Mouse (Mus musculus) c-Kit-negative CD71-positive TER-119-positive erythroid progenitor cells, embryonic 14.5 days (primary cell): ENCODE results near the gene Mfsd4b3.
"Not testable (repeated sequence)": the region's sequence is repeated elsewhere in the genome, so short reads cannot be mapped to it uniquely, and the experiment has no call there.

ENCODE experiments used
- DNase-seq: peaks from one replicate; pipeline ENCODE4 v3.0.0-alpha.2; 2013; ENCODE audit warnings: low read depth, low spot score

The Mfsd4b3 gene

DNA sequence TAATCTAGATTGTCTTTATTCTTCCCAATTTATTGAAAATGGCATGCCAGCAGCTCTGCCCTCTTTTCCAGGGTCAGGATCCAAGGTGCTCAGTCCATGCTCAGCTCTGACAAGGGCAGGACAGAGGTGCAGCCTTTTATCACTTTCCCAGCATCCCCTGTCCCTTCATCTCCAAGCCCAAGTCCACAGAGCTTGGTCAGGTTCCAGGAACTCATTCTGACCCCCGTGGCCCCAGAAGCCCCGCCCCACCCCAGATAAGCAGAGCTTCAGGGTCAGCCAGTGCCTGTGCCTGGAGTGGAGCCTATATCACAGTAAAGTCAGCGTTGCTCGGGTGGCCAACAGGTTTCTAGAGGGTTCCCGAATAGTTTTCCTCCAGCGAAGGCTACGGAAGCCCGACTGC lies 35.4 kb downstream of the Mfsd4b3 start:
- DNase-seq: not testable (repeated sequence)

DNA sequence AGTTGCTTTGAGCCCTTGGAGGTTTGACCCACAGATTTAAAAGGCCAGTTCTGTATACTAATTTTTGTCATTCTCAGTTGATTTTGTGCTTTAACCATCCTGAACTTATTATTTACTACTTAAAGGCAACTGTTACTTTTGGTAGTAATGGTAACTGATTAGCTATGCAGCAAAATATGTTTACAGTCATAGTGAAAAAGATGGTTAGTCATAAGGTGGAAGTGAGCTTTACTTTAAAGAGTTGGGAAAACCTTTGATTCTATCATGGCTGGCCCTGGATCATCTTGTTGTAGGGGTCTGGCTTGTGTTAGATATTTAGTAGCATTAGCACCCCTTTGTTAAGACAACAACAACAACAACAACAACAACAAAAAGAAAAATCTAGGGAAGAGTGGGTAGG lies 47.3 kb downstream of the Mfsd4b3 start:
- no peak for DNase-seq

DNA sequence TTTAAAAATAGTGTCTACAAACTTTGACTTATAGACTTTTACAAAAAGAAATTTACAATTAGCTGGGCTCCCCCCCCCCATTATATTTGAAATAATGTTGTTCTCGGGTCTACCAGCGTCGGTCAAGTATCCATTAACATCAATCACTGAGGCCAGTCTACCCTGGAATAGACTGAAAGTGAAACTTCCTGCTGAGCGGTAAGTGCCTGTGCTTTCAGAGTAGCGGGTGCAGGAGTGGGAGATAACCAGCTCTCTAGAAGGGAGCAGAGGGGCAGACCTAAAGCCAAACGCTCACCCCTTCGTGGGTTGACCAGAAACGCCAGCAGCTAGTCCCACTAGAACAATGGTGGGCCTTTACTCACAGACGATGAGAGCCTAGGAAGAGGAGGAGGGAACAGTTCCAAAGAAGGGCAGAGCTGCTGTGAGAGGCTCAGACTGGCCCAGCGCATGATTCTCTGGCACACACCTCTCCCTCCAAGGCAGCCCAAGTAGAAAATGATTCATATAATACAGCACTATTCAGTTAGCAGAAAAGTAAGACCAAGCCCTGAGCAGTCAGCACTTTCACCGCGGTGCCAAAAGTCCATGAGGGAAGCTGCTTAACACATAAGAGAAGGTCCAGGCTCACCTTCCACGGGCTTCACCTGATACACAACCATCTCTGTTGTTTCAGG lies 51.0 kb downstream of the Mfsd4b3 start:
- no peak for DNase-seq

DNA sequence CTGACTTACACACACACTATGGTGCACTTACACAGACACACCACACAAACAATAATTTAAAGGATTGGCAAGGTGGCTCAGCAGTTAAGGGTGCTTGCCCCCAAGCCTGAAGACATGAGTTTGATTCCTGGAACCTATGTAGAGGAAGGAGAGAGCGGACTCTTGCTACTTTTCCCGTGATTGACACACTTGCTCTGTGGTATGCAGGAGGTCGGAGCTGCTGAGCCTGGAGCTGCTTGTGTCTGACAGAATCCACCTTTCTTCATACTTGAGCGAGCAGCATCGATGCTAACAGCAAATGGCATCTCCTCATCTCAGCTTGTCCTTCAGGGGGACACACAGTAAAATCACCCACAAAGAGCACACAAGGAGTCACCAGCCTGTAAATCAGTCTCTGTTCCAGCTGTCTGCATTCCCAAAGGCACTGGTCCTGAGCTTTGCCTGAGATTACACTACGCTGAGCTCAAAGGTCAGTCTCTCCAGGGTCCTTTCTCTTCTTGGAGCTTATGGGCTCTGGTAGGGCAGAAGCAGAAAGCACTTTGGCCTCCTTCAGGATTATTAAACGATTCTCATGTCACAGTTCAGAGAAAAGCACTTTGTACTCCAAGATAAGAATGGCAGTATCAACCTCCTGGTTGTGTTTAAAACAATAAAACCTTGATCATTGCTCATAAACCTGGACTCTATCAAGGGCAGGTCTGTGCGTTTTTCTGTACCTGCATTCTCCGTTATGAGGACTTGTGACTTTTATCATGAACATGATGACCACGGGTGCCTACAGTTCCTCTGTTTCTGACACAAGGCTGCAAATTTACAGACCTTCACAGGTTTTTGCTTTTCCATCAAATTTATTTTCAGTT lies 52.9 kb downstream of the Mfsd4b3 start:
- no peak for DNase-seq

DNA sequence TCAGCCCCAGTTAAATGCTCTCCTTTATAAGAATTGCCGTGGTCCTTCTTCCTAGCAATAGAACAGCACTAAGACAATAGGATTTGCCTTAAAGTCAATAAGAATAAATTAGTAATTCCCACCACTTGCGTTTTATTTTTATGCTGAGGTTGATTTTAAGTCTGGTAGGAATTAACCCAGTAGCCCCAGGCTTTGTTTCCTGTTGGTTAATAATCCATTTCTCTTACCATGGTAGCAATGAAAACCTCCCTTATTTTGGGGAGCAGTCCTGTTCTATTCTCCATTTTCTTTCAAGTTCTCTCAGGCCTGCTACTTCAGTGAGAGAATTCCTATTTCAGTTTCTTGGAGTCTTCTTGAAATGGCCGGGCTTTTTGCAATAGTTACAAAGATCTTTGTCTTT lies 55.8 kb downstream of the Mfsd4b3 start:
- no peak for DNase-seq

DNA sequence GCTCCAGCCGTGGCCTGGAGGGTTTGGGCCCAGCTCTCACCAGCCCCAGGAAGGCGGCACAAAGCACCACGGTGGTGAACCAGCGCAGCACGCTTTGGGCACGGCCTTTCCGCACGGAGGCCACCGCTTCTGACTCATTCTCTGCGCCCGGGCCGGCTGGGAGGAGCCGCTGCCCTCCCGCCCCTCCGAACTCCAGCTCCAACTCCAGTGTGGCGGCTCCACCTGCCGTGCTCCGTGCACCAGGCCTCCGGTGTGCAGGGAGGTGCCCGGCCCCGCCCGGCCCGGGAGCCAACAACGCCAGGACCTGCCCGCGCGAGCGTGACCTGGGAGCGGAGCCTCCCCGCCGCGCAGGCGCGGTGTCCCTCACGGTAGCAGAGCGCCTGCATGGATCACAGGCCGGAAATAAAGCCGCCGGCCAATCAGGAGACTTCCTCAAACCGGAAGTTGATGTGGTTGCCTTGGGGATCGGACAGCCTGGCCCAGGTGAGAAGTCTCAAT lies 61.0 kb downstream of the Mfsd4b3 start, which contains the start of gene Mfsd4b4:
TSS of gene Mfsd4b4 (minus strand) at position 365 of the 498 bp plus-strand sequence.
- DNase-seq: peak; percentile 59
